Mouse (Mus musculus) heart, adult 2 months (tissue): Measurements from ENCODE around the gene Fbxo46.

ENCODE experiments used
- CTCF ChIP-seq: fragments of 200-600 bp; IDR thresholded peaks from 2 replicates; pipeline ENCODE4 v1.8.1; 2022; ENCODE audit warnings: antibody characterized with exemption, mild to moderate bottlenecking, moderate library complexity
- EP300 ChIP-seq: fragments of 200-500 bp; IDR thresholded peaks from 2 replicates; pipeline ENCODE4 v1.6.1; 2011; ENCODE audit warnings: low read depth, low read length, control low read depth; ENCODE audit not compliant: insufficient read depth
- POLR2A ChIP-seq: fragments of 200-500 bp; IDR thresholded peaks from 2 replicates; pipeline ENCODE4 v1.6.1; 2011; ENCODE audit warnings: mild to moderate bottlenecking, low read depth, low read length, control low read depth; ENCODE audit not compliant: insufficient read depth

DNA sequence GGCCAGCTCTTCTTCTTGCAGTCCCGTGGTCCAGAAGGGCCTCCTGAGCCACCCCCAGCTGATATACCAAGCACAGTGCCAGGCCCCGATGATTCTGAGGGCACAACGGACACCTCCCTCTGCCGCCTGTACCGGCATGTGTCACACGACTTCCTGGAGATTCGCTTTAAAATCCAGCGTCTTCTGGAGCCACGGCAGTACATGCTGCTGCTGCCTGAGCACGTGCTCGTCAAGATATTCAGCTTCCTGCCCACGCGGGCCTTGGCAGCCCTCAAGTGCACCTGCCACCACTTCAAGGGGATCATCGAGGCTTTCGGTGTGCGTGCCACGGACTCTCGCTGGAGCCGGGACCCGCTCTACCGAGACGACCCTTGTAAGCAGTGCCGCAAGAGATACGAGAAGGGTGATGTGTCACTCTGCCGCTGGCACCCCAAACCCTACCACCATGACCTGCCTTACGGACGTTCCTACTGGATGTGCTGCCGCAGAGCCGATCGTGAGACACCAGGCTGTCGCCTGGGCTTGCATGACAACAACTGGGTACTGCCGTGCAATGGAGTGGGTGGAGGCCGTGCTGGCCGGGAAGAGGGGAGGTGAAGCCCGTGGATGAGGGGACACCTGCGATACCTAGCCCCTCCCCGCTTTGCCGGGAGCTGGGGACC lies 17.1 kb downstream of the Fbxo46 start:
- no peak for TF ChIP-seq CTCF
- no peak for TF ChIP-seq POLR2A
- TF ChIP-seq EP300 = no peak
